Mouse (Mus musculus) layer of hippocampus, postnatal 14 days (tissue): ENCODE results near the gene Try10. TPM values are rescaled to one million over a fixed set of nuclear protein-coding genes. Genes with fewer than 3 reads are reported as not detected.
"Not testable (repeated sequence)": the region's sequence is repeated elsewhere in the genome, so short reads cannot be mapped to it uniquely, and the experiment has no call there.

Source experiments
- DNase-seq, 2 experiments: peaks; one replicate each; pipeline ENCODE4 v3.0.0; 2021 to 2022; ENCODE audit warnings: low spot score in 2 of 2, mixed read lengths in 1 of 2
- long read RNA-seq, 2 experiments: library from polyadenylated mRNA; stranded (forward); transcript quantifications; one replicate each; pipeline ENCODE4 v2.0.0; 2021
- total RNA-seq, 2 experiments: library from RNA; stranded (reverse); gene quantifications; 2 replicates each; pipeline ENCODE4 v1.2.3; 2021

The Try10 gene
- total RNA-seq: not detected
- long read RNA-seq, experiment 1: 0 reads
- long read RNA-seq, experiment 2: 0 reads

DNA sequence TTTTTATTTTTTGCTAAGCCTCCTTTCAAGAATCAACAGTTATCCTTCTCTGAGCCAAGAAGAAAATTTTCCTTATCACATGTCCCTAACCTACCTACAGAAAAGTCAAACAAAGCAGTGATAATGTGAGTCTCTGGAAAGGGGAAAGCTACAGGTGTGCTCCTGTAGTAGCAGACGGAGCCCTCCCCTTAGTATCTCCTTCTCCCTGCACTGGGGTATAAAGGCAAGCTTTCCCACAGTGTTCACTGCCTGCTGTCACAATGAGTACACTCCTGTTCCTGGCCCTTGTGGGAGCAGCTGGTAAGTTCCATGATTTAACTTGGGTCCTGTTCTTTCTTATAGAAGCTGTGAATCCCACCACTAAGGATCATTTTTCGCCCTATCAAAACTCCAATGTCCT lies at the start of gene Try10:
Try10 (plus strand) TSS at position 174 of the 400 bp plus-strand sequence.
- no peak for DNase-seq

DNA sequence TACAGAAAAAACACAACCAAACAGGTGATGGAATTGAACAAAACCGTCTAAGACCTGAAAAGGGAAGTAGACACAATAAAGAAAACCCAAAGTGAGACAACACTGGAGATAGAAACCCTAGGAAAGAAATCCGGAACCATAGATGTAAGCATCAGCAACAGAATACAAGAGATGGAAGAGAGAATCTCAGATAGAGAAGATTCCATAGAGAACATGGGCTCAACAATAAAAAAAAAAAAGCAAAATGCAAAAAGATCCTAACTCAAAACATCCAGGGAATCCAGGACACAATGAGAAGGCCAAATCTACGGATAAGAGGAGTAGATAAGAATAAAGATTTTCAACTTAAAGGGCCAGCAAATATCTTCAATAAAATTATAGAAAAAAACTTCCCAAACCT lies 37.2 kb upstream of the Try10 start, which contains the start of gene Try5:
Try5 (minus strand) TSS at position 101 of the 400 bp plus-strand sequence.
- DNase-seq: not testable (repeated sequence)

DNA sequence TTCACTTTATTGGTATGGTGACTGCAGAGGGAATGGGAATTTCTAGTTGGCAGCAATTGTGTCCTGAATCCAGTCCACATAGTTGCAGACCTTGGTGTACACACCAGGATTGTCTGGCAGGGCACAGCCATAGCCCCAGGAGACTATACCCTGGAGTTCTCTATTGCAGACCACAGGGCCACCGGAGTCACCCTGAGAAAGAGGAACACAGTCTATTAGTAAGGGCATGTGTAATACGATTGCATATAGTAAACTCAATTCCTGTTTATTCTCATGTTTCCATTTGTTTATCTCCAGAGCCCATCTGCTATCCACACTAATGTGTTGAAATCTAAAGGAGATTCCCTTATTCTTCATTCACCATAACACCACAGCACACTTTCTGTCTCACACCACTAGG lies 19.9 kb downstream of the Try10 start:
- DNase-seq: not testable (repeated sequence)

DNA sequence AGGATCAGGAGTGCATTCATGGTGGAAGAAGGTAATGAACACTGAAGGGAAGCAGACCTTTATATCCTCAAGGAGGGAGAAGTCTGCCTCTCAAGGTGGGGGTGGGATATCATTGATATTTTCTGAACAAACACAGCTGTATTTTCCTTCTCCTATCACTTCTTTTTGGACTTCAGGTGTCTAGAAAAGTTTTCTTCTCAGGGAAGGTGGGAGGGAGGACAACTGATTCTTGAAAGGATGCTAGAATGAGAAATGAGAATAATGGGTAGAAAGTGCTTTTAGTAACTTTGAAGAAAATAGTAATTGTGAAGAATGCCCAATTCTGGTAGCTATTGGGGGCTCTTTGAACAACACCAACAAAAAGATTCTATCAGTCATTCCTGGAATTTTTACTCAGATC lies 23.7 kb downstream of the Try10 start, which contains the start of gene Prss3:
Prss3 (minus strand) TSS at position 101 of the 400 bp plus-strand sequence.
- DNase-seq: not testable (repeated sequence)

DNA sequence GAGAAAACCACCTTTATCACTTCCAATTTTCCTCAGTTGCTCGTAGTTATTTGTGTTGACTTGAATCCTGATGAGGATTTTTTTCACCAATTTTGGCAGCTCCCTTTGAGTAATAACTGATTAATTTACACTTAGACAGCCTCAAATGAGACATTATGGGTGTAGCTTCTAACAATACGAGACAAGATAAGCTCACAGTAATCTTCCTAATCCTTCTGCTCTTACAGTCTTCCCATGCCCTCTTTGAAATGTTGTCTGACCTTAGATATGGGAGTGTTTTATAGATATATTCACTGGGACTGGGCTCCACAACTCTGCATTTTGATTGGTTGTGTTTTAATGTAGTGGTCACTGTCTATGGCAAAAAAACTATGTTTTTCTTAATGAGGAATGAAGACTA lies 32.9 kb downstream of the Try10 start:
- no peak for DNase-seq

DNA sequence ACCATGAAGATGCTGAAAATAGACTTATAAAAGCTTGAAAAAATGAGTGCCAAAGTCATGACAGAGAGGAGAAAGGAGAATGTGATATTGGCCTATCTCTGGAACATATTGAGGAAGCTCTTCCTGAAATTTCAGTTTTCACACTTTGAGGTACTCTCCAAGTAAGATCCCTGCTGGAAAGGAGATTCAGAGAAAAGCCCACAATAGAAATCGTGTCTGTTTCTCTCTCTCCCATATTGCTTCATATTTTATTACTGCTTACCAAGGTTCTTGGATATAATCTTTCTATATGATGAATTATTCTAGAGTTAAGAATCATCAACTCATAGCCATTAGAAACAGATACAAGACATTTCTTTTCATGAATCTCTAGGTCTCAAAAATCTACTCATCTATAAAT lies 37.7 kb downstream of the Try10 start:
- not testable (repeated sequence) for DNase-seq

DNA sequence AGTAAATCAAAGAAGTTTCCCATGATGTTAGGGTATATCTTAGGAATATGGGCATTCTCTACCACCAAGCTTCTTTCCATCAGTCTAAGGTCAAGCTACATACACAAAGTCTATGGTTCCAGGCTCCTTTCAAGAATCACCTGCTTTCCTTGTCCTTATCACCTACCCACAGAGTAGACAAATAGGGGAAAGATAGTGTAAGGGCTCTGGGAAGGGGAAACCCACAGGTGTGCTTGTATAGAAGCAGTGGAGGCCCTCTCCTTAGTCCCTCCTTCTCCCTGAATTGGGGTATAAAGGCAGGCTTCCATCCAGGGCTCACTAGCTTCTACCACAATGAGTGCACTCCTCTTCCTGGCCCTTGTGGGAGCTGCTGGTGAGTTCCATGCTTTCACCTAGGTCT lies 38.2 kb downstream of the Try10 start, which contains the start of gene Gm5771:
Gm5771 (plus strand) TSS at position 301 of the 400 bp plus-strand sequence.
- not testable (repeated sequence) for DNase-seq

Other genes with a start within 250 kb of the Try10 start
- gene Try4, start 51.8 kb upstream of the Try10 start, total RNA-seq: not detected
- gene Try5, start 37.3 kb upstream of the Try10 start, total RNA-seq: not detected
- not detected for gene Prss3, start 23.6 kb downstream of the Try10 start, total RNA-seq
- gene Gm5771, start 38.3 kb downstream of the Try10 start, total RNA-seq: not detected
- gene Gm10334, start 92.0 kb downstream of the Try10 start, total RNA-seq: not detected
- gene Prss1, start 104.8 kb downstream of the Try10 start, total RNA-seq: not detected
- gene Prss2, start 167.7 kb downstream of the Try10 start, total RNA-seq: not detected